Mouse (Mus musculus) hindbrain, embryonic 16.5 days (tissue): ENCODE results near the gene Dkkl1. TPM values are rescaled to one million over a fixed set of nuclear protein-coding genes. Genes with fewer than 3 reads are reported as not detected.
A peak's percentile ranks its signal among the peaks of the same experiment; 100 is the strongest.

Source experiments
- ATAC-seq: fragments of 200-750 bp; cut with Nextera tagmentation; 2 replicates; pipeline ENCODE4 v1.8.0; 2017; ENCODE audit warnings: moderate TSS enrichment, moderate library complexity
- H3K27ac ChIP-seq: fragments of 300-500 bp; sonication (generic); 2 replicates; pipeline ENCODE4 v1.5.1; 2014; ENCODE audit warnings: low read depth, mild to moderate bottlenecking, control low read depth, low read length, moderate library complexity
- H3K27me3 ChIP-seq: fragments of 300-500 bp; sonication (generic); replicated peaks from 2 replicates; pipeline ENCODE4 v1.6.1; 2014; ENCODE audit warnings: low read length; ENCODE audit not compliant: control insufficient read depth, insufficient read depth
- H3K36me3 ChIP-seq: fragments of 300-500 bp; sonication (generic); 2 replicates; pipeline ENCODE4 v1.6.1; 2014; ENCODE audit warnings: mild to moderate bottlenecking, low read length, moderate library complexity, mixed read lengths; ENCODE audit not compliant: control insufficient read depth, insufficient read depth
- H3K4me1 ChIP-seq: fragments of 300-500 bp; sonication (generic); 2 replicates; pipeline ENCODE4 v1.6.1; 2014; ENCODE audit warnings: low read depth, low read length; ENCODE audit not compliant: control insufficient read depth, insufficient read depth
- H3K4me2 ChIP-seq: fragments of 300-500 bp; sonication (generic); 2 replicates; pipeline ENCODE4 v1.6.1; 2014; ENCODE audit warnings: mild to moderate bottlenecking, low read length, control low read depth, moderate library complexity
- H3K4me3 ChIP-seq: fragments of 300-500 bp; sonication (generic); 2 replicates; pipeline ENCODE4 v1.5.1; 2014; ENCODE audit warnings: mild to moderate bottlenecking, low read length, control low read depth, moderate library complexity
- H3K9ac ChIP-seq: fragments of 300-500 bp; sonication (generic); 2 replicates; pipeline ENCODE4 v1.6.1; 2014; ENCODE audit warnings: low read depth, mild to moderate bottlenecking, control low read depth, low read length, moderate library complexity
- H3K9me3 ChIP-seq: fragments of 300-500 bp; sonication (generic); 2 replicates; pipeline ENCODE4 v1.6.1; 2014; ENCODE audit warnings: mild to moderate bottlenecking, low read length, moderate library complexity; ENCODE audit not compliant: control insufficient read depth
- whole genome bisulfite sequencing: fragments of 180-500 bp; shearing (Covaris S2); extraction: QIAGEN DNeasy Blood & Tissue Kit; methylation state at CpG from one replicate; pipeline ENCODE4 v1.1.7; 2014; 5-methylcytosine and 5-hydroxymethylcytosine counted together
- polyA plus RNA-seq: library from polyadenylated mRNA; unstranded; fragments of >200 nt; fragmentation: Nextera tagmentation; extraction: Ambion mirVana; gene quantifications from 2 replicates; pipeline ENCODE4 v1.2.1, GENCODE M21; 2015

The Dkkl1 gene
- polyA plus RNA-seq, 1 experiment from 2014 or later = 18.4 TPM

- H3K36me3 ChIP-seq = no peaks in the 10 kb centered on the region
- H3K27ac ChIP-seq = no peak overlapping the region
- H3K9me3 ChIP-seq = no peaks in the 10 kb centered on the region
- H3K4me3 ChIP-seq = no peak overlapping the region
- H3K27me3 ChIP-seq = peaks cover 71% of the 10 kb centered on the region
- 0 out of 2 replicates have a peak, but pooled peaks have one; percentile 5 for ATAC-seq
- H3K4me2 ChIP-seq = peak overlapping the region; percentile 12; the same call in 1 of the 2 replicates
- H3K4me1 ChIP-seq = peaks cover 17% of the 10 kb centered on the region
- peak overlapping the region; percentile 1 for H3K9ac ChIP-seq
- 2% methylated on average over 19 of the region's 19 CpGs for WGBS
These were observed 44.0 kb downstream of the Dkkl1 start for GRCm38 (mm10) chr7:45167761-45168445.

DNA sequence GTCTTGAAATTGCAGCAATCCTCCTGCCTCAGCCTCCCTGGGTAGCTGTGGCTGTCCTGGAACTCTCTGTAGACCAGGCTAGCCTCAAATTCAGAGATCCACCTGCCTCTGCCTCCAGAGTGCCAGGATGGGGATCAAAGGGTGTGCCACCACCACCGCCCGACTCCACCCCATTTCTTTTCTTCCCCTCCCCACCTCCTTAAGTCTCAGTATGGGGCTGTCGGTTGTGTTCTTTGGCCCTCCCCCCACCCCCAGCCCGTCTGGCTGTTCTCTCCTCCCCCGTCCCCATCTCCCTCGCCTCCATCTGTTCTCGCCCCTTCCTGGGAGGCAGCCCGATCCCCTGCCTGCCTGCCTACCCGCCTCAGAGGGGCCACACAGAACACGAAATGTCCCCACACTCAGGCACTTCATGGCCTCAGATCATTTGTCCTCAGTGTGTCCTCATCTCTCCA is 45.0 kb downstream of the Dkkl1 start:
- Histone ChIP-seq H3K27ac (no peak overlapping the region), H3K4me1 (peaks cover 23% of the 10 kb centered on the region), H3K36me3 (no peaks in the 10 kb centered on the region), H3K4me3 (no peak overlapping the region), H3K9me3 (no peaks in the 10 kb centered on the region), H3K27me3 (peaks cover 75% of the 10 kb centered on the region), H3K4me2 (no peak overlapping the region), H3K9ac (no peak overlapping the region)
- ATAC-seq = no peak
- 20% methylated on average over 10 of the region's 10 CpGs for whole genome bisulfite sequencing

GRCm38 (mm10) chr7:45165701-45166100 is 46.2 kb downstream of the Dkkl1 start:
- WGBS = 38% methylated on average over 11 of the region's 11 CpGs
- Histone ChIP-seq H3K27me3 (peaks cover 71% of the 10 kb centered on the region), H3K4me2 (no peak overlapping the region), H3K27ac (no peak overlapping the region), H3K4me3 (no peak overlapping the region), H3K9ac (no peak overlapping the region), H3K4me1 (peaks cover 24% of the 10 kb centered on the region), H3K9me3 (no peaks in the 10 kb centered on the region), H3K36me3 (no peaks in the 10 kb centered on the region)
- ATAC-seq = no peak

- Histone ChIP-seq H3K4me1 (peaks cover 24% of the 10 kb centered on the region), H3K27me3 (peaks cover 64% of the 10 kb centered on the region), H3K36me3 (peaks cover 4% of the 10 kb centered on the region; the same call in 1 of the 2 replicates), H3K4me3 (no peak overlapping the region), H3K9ac (no peak overlapping the region), H3K4me2 (no peak overlapping the region), H3K27ac (no peak overlapping the region), H3K9me3 (no peaks in the 10 kb centered on the region)
- no peak for ATAC-seq
- 66% methylated on average over 5 of the region's 5 CpGs for WGBS
These were observed 47.1 kb downstream of the Dkkl1 start for GRCm38 (mm10) chr7:45164833-45165232.

DNA sequence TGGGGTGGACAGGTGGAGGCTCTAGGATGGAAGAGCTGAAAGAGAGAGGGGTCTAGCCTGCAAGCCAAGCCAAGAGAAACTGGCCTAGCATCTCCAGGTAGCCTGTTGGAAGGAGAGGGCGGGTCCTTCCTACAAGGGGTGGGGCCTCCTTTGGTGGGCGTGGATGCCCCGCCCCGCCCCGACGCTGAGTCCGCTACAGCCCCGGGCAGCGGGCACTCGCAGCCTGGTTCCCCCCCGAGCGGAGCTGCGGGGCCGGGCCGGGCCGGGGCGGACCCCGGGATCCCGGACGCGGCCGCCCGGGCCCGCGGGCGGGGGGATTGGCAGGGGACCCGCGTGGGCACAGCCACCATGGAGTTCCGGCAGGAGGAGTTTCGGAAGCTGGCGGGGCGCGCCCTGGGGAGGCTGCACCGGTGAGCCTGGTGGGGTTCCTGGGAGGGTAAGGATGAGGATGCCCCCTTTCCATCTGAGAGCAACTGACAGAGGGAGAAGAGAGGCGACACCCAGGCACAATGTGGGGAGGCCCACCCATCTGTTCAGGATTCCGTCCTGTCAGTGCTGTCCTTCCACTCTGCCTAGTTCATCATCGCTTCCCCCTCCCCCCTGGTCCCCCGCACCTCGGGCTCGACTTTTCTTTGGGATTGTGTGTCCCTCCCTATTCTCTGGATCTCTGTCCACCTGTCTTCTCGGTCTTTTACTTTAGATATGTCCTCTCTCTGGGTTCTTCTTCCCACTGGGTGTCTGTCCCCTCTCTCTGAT is 48.0 kb downstream of the Dkkl1 start, which contains the start of gene Slc17a7:
Gene Slc17a7, plus strand, starts transcription at position 215 of the 756 bp plus-strand sequence.
- peaks cover 4% of the 10 kb centered on the region; the same call in 1 of the 2 replicates for H3K36me3 ChIP-seq
- H3K27me3 ChIP-seq = peaks cover 56% of the 10 kb centered on the region
- no peak within 1 kb of the TSS for H3K27ac ChIP-seq
- 1% methylated on average over 29 of the region's 41 CpGs for WGBS
- H3K4me1 ChIP-seq = peaks cover 24% of the 10 kb centered on the region
- peak within 1 kb of the TSS; percentile 45 for H3K4me3 ChIP-seq
- no peaks in the 10 kb centered on the region for H3K9me3 ChIP-seq
- ATAC-seq = no peak
- H3K4me2 ChIP-seq = peak within 1 kb of the TSS; percentile 62
- peak within 1 kb of the TSS; percentile 61 for H3K9ac ChIP-seq

GRCm38 (mm10) chr7:45162996-45163615 is 48.8 kb downstream of the Dkkl1 start:
- WGBS = 75% methylated on average over 9 of the region's 9 CpGs
- Histone ChIP-seq H3K27me3 (peaks cover 48% of the 10 kb centered on the region), H3K4me2 (no peak overlapping the region; the same call in 1 of the 2 replicates)

GRCm38 (mm10) chr7:45162551-45162950 is 49.4 kb downstream of the Dkkl1 start:
- peaks cover 46% of the 10 kb centered on the region for H3K27me3 ChIP-seq
- H3K9ac ChIP-seq = peak overlapping the region; percentile 47
- H3K4me1 ChIP-seq = peaks cover 13% of the 10 kb centered on the region
- H3K9me3 ChIP-seq = no peaks in the 10 kb centered on the region
- H3K4me3 ChIP-seq = peak overlapping the region; percentile 45
- H3K36me3 ChIP-seq = peaks cover 8% of the 10 kb centered on the region; the same call in 1 of the 2 replicates
- no peak; the same call in 1 of the 2 replicates for ATAC-seq
- 23% methylated on average over 6 of the region's 6 CpGs for WGBS
- H3K4me2 ChIP-seq = peak overlapping the region; percentile 79
- peak overlapping the region; percentile 61; the same call in 1 of the 2 replicates for H3K27ac ChIP-seq

More at GRCm38 (mm10) chr7:45162996-45163615, 48.8 kb downstream of the Dkkl1 start:
- Histone ChIP-seq H3K9me3 (no peaks in the 10 kb centered on the region), H3K36me3 (peaks cover 4% of the 10 kb centered on the region; the same call in 1 of the 2 replicates), H3K4me3 (no peak overlapping the region), H3K27ac (no peak overlapping the region), H3K9ac (no peak overlapping the region), H3K4me1 (peaks cover 18% of the 10 kb centered on the region)
- ATAC-seq = no peak

- Histone ChIP-seq H3K27ac (peak overlapping the region; percentile 61; the same call in 1 of the 2 replicates), H3K9me3 (no peaks in the 10 kb centered on the region), H3K9ac (peak overlapping the region; percentile 47), H3K36me3 (peaks cover 9% of the 10 kb centered on the region; the same call in 1 of the 2 replicates), H3K4me3 (peak overlapping the region; percentile 45), H3K4me2 (peak overlapping the region; percentile 79), H3K27me3 (peaks cover 42% of the 10 kb centered on the region), H3K4me1 (peaks cover 13% of the 10 kb centered on the region)
- 5% methylated on average over 35 of the region's 35 CpGs for WGBS
- peak; percentile 95 for ATAC-seq
These were observed 50.1 kb downstream of the Dkkl1 start for GRCm38 (mm10) chr7:45161612-45162473.
